Mouse (Mus musculus) intestine, embryonic 14.5 days (tissue): ENCODE data around the gene Serpinb5. TPM values are rescaled to one million over a fixed set of nuclear protein-coding genes. Genes with fewer than 3 reads are reported as not detected.

Source experiments
- ATAC-seq: fragments of 200-750 bp; cut with Nextera tagmentation; replicated peaks from 2 replicates; pipeline ENCODE4 v1.8.0; 2017; ENCODE audit warnings: low read depth, moderate number of reproducible peaks, moderate TSS enrichment, moderate library complexity; ENCODE audit not compliant: low FRiP score, low TSS enrichment
- DNase-seq: peaks from one replicate; pipeline ENCODE4 v3.0.0-alpha.2; 2018; ENCODE audit warnings: low spot score
- H3K27ac ChIP-seq: fragments of 300-500 bp; sonication (generic); 2 replicates; pipeline ENCODE4 v1.5.1; 2014; ENCODE audit warnings: low read depth, mild to moderate bottlenecking, control low read depth
- H3K27me3 ChIP-seq: fragments of 300-500 bp; sonication (generic); replicated peaks from 2 replicates; pipeline ENCODE4 v1.6.1; 2014; ENCODE audit warnings: low read length, control low read depth; ENCODE audit not compliant: control insufficient read depth, insufficient read depth
- H3K36me3 ChIP-seq: fragments of 300-500 bp; sonication (generic); 2 replicates; pipeline ENCODE4 v1.6.1; 2014; ENCODE audit warnings: low read length, control low read depth; ENCODE audit not compliant: control insufficient read depth, insufficient read depth
- H3K4me1 ChIP-seq: fragments of 300-500 bp; sonication (generic); replicated peaks from 2 replicates; pipeline ENCODE4 v1.6.1; 2014; ENCODE audit warnings: low read length, control low read depth, mixed read lengths; ENCODE audit not compliant: control insufficient read depth, insufficient read depth
- H3K4me2 ChIP-seq: fragments of 300-500 bp; sonication (generic); 2 replicates; pipeline ENCODE4 v1.6.1; 2014; ENCODE audit warnings: low read length
- H3K4me3 ChIP-seq: fragments of 300-500 bp; sonication (generic); 2 replicates; pipeline ENCODE4 v1.5.1; 2014; ENCODE audit warnings: low read depth, low read length, control low read depth, mixed read lengths
- H3K9ac ChIP-seq: fragments of 300-500 bp; sonication (generic); 2 replicates; pipeline ENCODE4 v1.6.1; 2014; ENCODE audit warnings: mild to moderate bottlenecking, low read length
- H3K9me3 ChIP-seq: fragments of 300-500 bp; sonication (generic); 2 replicates; pipeline ENCODE4 v1.6.1; 2016; ENCODE audit warnings: low read length, control low read depth; ENCODE audit not compliant: control insufficient read depth
- WGBS: fragments of 180-500 bp; shearing (Covaris S2); extraction: QIAGEN DNeasy Blood & Tissue Kit; methylation state at CpG from one replicate; pipeline ENCODE4 v1.1.7; 2014; 5-methylcytosine and 5-hydroxymethylcytosine counted together
- polyA plus RNA-seq: library from polyadenylated mRNA; unstranded; fragments of >200 nt; fragmentation: Nextera tagmentation; extraction: Ambion mirVana; gene quantifications from 2 replicates; pipeline ENCODE4 v1.2.1, GENCODE M21; 2014

Gene Serpinb5
- polyA plus RNA-seq, 1 experiment from 2014 or later = 0.27 TPM

DNA sequence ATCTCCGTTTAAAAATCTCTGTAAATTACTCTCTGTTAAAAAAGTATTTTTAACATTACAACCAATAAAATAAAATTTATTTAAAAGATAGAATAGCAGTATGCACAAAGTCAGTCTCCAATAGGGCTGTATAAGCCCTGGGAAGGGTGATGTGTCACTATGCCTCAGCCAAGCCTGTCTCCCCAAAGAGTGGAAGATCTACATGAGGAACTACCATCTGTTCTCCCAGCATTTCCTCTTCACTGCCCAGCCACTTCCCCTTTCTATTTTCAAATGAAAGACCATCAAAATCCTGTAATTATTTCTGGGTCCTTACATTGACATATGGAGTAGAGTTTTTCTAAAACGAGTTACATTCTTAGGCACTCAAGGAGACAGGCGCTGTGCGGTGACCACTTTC, 71.0 kb downstream of the Serpinb5 start:
- no peaks in the 10 kb centered on the region for H3K27me3 ChIP-seq
- 79% methylated on average over 4 of the region's 4 CpGs for WGBS
- no peaks in the 10 kb centered on the region for H3K4me1 ChIP-seq

More for the DNA sequence above, 71.0 kb downstream of the Serpinb5 start:
- H3K27ac ChIP-seq = no peak overlapping the region
- H3K4me2 ChIP-seq = no peak overlapping the region
- H3K36me3 ChIP-seq = no peaks in the 10 kb centered on the region
- no peak overlapping the region for H3K9ac ChIP-seq
- no peak overlapping the region for H3K4me3 ChIP-seq
- H3K9me3 ChIP-seq = no peaks in the 10 kb centered on the region
- DNase-seq (no peak), ATAC-seq (no peak)

Other genes with a start within 250 kb of the Serpinb5 start
- 13.4 and 15.5 TPM in 2 replicates for gene Bcl2, start 146.9 kb upstream of the Serpinb5 start, polyA plus RNA-seq
- 13.5 and 15.0 TPM in 2 replicates for gene Kdsr, start 101.4 kb upstream of the Serpinb5 start, polyA plus RNA-seq
- gene Vps4b, start 64.4 kb upstream of the Serpinb5 start, polyA plus RNA-seq = 74.8 and 82.1 TPM in 2 replicates
- not detected in 2 replicates for gene Serpinb12, start 73.3 kb downstream of the Serpinb5 start, polyA plus RNA-seq
- not detected in 2 replicates for gene Serpinb13, start 119.8 kb downstream of the Serpinb5 start, polyA plus RNA-seq
- not detected in 2 replicates for gene Serpinb3a, start 191.1 kb downstream of the Serpinb5 start, polyA plus RNA-seq
- gene Serpinb3d, start 222.3 kb downstream of the Serpinb5 start, polyA plus RNA-seq = not detected in 2 replicates